8 mouse cellular contexts compared by ENCODE assay signal in the genomic region with DNA sequence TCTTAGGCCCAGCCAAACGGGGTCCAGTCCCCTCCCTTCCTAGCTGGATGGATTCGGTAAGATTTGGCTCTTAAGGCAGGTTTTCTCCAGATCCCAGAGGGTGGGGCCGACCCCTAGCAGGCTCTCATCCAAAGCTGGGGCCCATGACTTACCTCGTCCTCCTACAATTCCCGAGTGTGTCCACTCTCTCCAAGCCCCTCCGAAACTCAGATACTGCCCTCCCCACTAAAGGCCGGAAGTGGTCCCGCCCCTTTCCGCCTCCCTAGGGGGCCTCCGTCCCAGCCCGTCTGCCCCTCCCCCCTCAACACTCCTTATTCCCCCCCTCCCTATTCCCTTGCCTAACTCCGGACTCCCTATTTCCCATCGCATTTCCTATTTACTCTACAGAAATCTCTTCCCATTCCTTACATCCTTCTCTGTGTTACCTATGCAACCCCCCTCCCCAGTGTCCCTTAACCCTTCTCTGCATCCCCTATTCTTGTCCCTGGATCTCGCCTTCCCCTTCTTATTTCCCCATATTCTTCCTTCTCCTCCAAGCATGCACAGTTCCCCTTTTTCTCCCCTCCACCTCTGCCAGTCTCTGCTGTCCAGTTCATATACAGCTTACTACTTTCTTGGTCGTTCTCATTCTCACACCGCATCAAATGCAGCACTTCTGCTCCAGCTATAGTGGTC. TPM values are rescaled to one million over a fixed set of nuclear protein-coding genes. Genes with fewer than 3 reads are reported as not detected.
A peak's percentile ranks its signal among the peaks of the same experiment; 100 is the strongest.
DNase-seq lines count a peak whose midpoint lies in the region; ATAC-seq and TF ChIP-seq lines count a peak whose summit lies in the region.

No protein-coding gene starts in this region.

- peak overlapping the region; percentile 58 for H3K4me2 ChIP-seq in forebrain, embryonic 16.5 days (ENCODE audit: low read length)
- peak overlapping the region; percentile 27 for H3K4me2 ChIP-seq in hindbrain, embryonic 11.5 days (replicated peaks; ENCODE audit: low read depth, low read length)

- peak; percentile 63 for ATAC-seq in forebrain, embryonic 16.5 days
- peak; percentile 79 for ATAC-seq in hindbrain, embryonic 11.5 days (ENCODE audit: low FRiP score)

- DNase-seq in brain, adult 2 months (ENCODE audit: low read depth, low spot score) = peak; percentile 36
- peak; percentile 59 for DNase-seq in hindbrain, embryonic 11.5 days (ENCODE audit: low spot score)
- DNase-seq in left cerebral cortex, adult 2 months (ENCODE audit: extremely low spot score in 1 of 2, low spot score in 2 of 2) = no peak
- DNase-seq in right cerebral cortex, postnatal 10 days (ENCODE audit: low spot score in 2 of 2) = peak; percentile 42 to 66
- no peak for DNase-seq in spleen, postnatal 36 days (ENCODE audit: low spot score in 2 of 2)

- H3K36me3 ChIP-seq in E14TG2a.4 (ENCODE audit: insufficient read depth, low read length) = peaks cover 12% of the 10 kb centered on the region
- peaks cover 5% of the 10 kb centered on the region for H3K36me3 ChIP-seq in forebrain, embryonic 16.5 days (ENCODE audit: control insufficient read depth, insufficient read depth)
- H3K36me3 ChIP-seq in hindbrain, embryonic 11.5 days (ENCODE audit: control insufficient read depth, insufficient read depth, low read length) = no peaks in the 10 kb centered on the region
- H3K36me3 ChIP-seq in macrophage (ENCODE audit: inconsistent target) = no peaks in the 10 kb centered on the region

- no peaks in the 10 kb centered on the region for H3K27me3 ChIP-seq in E14TG2a.4 (ENCODE audit: insufficient read depth, low read length)
- H3K27me3 ChIP-seq in forebrain, embryonic 16.5 days (replicated peaks; ENCODE audit: control insufficient read depth, insufficient read depth, low read length) = no peaks in the 10 kb centered on the region
- no peaks in the 10 kb centered on the region; the same call in 1 of the 2 replicates for H3K27me3 ChIP-seq in hindbrain, embryonic 11.5 days (ENCODE audit: control insufficient read depth, insufficient read depth, low read length)

- peak overlapping the region; percentile 71 for H3K27ac ChIP-seq in forebrain, embryonic 16.5 days (ENCODE audit: low read length)
- peak overlapping the region; percentile 68 for H3K27ac ChIP-seq in hindbrain, embryonic 11.5 days (ENCODE audit: low read depth, low read length)
- H3K27ac ChIP-seq in left cerebral cortex, adult 2 months = 0 out of 2 replicates have a peak overlapping the region, but pooled peaks have one; percentile 41
- H3K27ac ChIP-seq in macrophage = peak overlapping the region; percentile 10; the same call in 1 of the 2 replicates

- WGBS in forebrain, embryonic 16.5 days = 17% methylated on average over 16 of the region's 16 CpGs
- 16% methylated on average over 16 of the region's 16 CpGs for WGBS in hindbrain, embryonic 11.5 days
- WGBS in macrophage (ENCODE audit: missing documents) = 23% methylated on average over 13 of the region's 16 CpGs

- H3K9ac ChIP-seq in forebrain, embryonic 16.5 days (replicated peaks; ENCODE audit: low read depth, low read length) = peak overlapping the region; percentile 41
- peak overlapping the region; percentile 37; the same call in 1 of the 2 replicates for H3K9ac ChIP-seq in hindbrain, embryonic 11.5 days (ENCODE audit: low read depth, low read length)

- H3K79me2 ChIP-seq in macrophage (ENCODE audit: inconsistent target) = no peaks in the 10 kb centered on the region

- peaks cover 10% of the 10 kb centered on the region for H3K4me1 ChIP-seq in E14TG2a.4 (replicated peaks; ENCODE audit: low read depth, low read length)
- H3K4me1 ChIP-seq in forebrain, embryonic 16.5 days (replicated peaks; ENCODE audit: control insufficient read depth, insufficient read depth, low read length) = peaks cover 7% of the 10 kb centered on the region
- no peaks in the 10 kb centered on the region for H3K4me1 ChIP-seq in hindbrain, embryonic 11.5 days (replicated peaks; ENCODE audit: control insufficient read depth, insufficient read depth, low read length)

- H3K9me3 ChIP-seq in E14TG2a.4 (ENCODE audit: low read length) = no peaks in the 10 kb centered on the region
- no peaks in the 10 kb centered on the region for H3K9me3 ChIP-seq in forebrain, embryonic 16.5 days (ENCODE audit: control insufficient read depth, low read length)
- no peaks in the 10 kb centered on the region for H3K9me3 ChIP-seq in hindbrain, embryonic 11.5 days (ENCODE audit: control insufficient read depth, low read length)

- H3K4me3 ChIP-seq in E14TG2a.4 (replicated peaks; ENCODE audit: low read length) = peak overlapping the region; percentile 82
- H3K4me3 ChIP-seq in forebrain, embryonic 16.5 days (replicated peaks; ENCODE audit: low read length) = peak overlapping the region; percentile 48
- H3K4me3 ChIP-seq in hindbrain, embryonic 11.5 days (ENCODE audit: low read depth, low read length) = peak overlapping the region; percentile 44
- H3K4me3 ChIP-seq in left cerebral cortex, adult 2 months = peak overlapping the region; percentile 53
- H3K4me3 ChIP-seq in macrophage (ENCODE audit: inconsistent target) = peak overlapping the region; percentile 33

- intact Hi-C loops in left cerebral cortex, adult 2 months (cut with DNase I) = loop anchor here (5.0 kb wide), 2 partner anchors 156 to 301 kb away; a partner anchor contains a TSS

- no peak for TF ChIP-seq CTCF in E14TG2a.4 (conservative IDR thresholded peaks at IDR 0.05; ENCODE audit: low read length)
- TF ChIP-seq CTCF in left cerebral cortex, adult 2 months (IDR thresholded peaks at IDR 0.05) = no peak

RNA-seq across cellular contexts. Expression of a gene that starts 0.5 kb away (rescaled TPM):
- 317 and 321 TPM in 2 replicates for polyA plus RNA-seq in forebrain, embryonic 16.5 days (2015; fragmentation: Nextera tagmentation; extraction: Ambion mirVana)
- polyA plus RNA-seq in hindbrain, embryonic 11.5 days (2014; fragmentation: Nextera tagmentation; extraction: Ambion mirVana) = 384 and 396 TPM in 2 replicates
- total RNA-seq in left cerebral cortex, adult 2 months (2021) = 10 to 100 TPM; 42.6 to 49.5 TPM
- total RNA-seq in macrophage (2018; cell fraction: chromatin; rRNA removed) = 10 to 100 TPM in 2 of 26 experiments, 1 to 10 TPM in 22, under 1 TPM in 1, not detected in 1; 0.78 to 33.2 (median 4.4) TPM
- 10 to 100 TPM in 5 of 26 experiments, 1 to 10 TPM in 21; 6.3 to 11.4 (median 8.8) TPM for total RNA-seq in macrophage (2018; cell fraction: cytosol; rRNA removed)
- total RNA-seq in macrophage (2018; cell fraction: nucleus; rRNA removed) = 10 to 100 TPM in 2 of 26 experiments, 1 to 10 TPM in 24; 1.8 to 11.7 (median 4.6) TPM
- 8.0 to 14.9 TPM (median 9.9 TPM) in 3 replicates for polyA plus RNA-seq in macrophage (2018)

Comparison
In these comparisons a context has a peak if more than half of its experiments do, and no peak if none do; other contexts are left out.
1. DNase-seq: peak in brain, adult 2 months (single experiment), hindbrain, embryonic 11.5 days (single experiment) and right cerebral cortex, postnatal 10 days (2 of 2); none in left cerebral cortex, adult 2 months (0 of 2) and spleen, postnatal 36 days (0 of 2).
2. H3K27ac ChIP-seq: peak in every context shown above with its lines; median percentile 71 in forebrain, embryonic 16.5 days; 68 in hindbrain, embryonic 11.5 days; 41 in left cerebral cortex, adult 2 months; 10 in macrophage.
3. RNA of a gene that starts 0.5 kb away (polyA plus RNA-seq): 384 to 396 TPM in hindbrain, embryonic 11.5 days and 317 to 321 TPM in forebrain, embryonic 16.5 days; 8.0 to 14.9 TPM in macrophage; every median in the first group is over 10 times any median in the second.
4. Peak in every context shown above with its lines, with median percentiles within 50 percentile points of each other: H3K4me3 ChIP-seq.